19 mouse cellular contexts compared by ENCODE assay signal in genomic region chr19:43887242-43887641, GRCm38 (mm10). TPM values are rescaled to one million over a fixed set of nuclear protein-coding genes. Genes with fewer than 3 reads are reported as not detected.
DNase-seq lines count a peak whose midpoint lies in the region; ATAC-seq and TF ChIP-seq lines count a peak whose summit lies in the region.
"Had no signal": no experiment of that assay in that cellular context is flagged by ENCODE, and none has a peak within 500 bp of the region (broad histone marks: within the 10 kb centered on the region; RNA-seq: fewer than 3 reads in every experiment).

No protein-coding gene starts in this region.

- no peak overlapping the region for H3K27ac ChIP-seq in embryonic facial prominence, embryonic 13.5 days
- H3K27ac ChIP-seq in embryonic facial prominence, embryonic 10.5 days (replicated peaks): no peak overlapping the region
- H3K27ac ChIP-seq in liver, adult 2 months (replicated peaks; ENCODE audit: insufficient read depth, low read depth, low read length): peak overlapping the region; percentile 96
- H3K27ac ChIP-seq in liver, embryonic 11.5 days (ENCODE audit: low read depth, low read length): no peak overlapping the region
- no peak overlapping the region for H3K27ac ChIP-seq in embryonic facial prominence, embryonic 14.5 days (replicated peaks; ENCODE audit: low read depth, low read length)
- no peak overlapping the region for H3K27ac ChIP-seq in stomach, embryonic 16.5 days (ENCODE audit: low read length)
- H3K27ac ChIP-seq: forebrain, embryonic 13.5 days; heart, embryonic 10.5 days; hindbrain, embryonic 13.5 days; lung, embryonic 15.5 days; midbrain, embryonic 13.5 days had no signal

- no peak for TF ChIP-seq POLR2A in liver, adult 2 months (IDR thresholded peaks at IDR 0.05; ENCODE audit: extremely low read depth, insufficient read depth, low read length)

- ATAC-seq in embryonic facial prominence, embryonic 13.5 days (ENCODE audit: insufficient number of reproducible peaks, insufficient read depth, low FRiP score, low TSS enrichment, low read depth): no peak
- no peak for ATAC-seq in liver, embryonic 11.5 days (replicated peaks; ENCODE audit: low FRiP score)
- no peak for ATAC-seq in embryonic facial prominence, embryonic 14.5 days (ENCODE audit: low read depth)
- ATAC-seq in stomach, embryonic 16.5 days (ENCODE audit: insufficient read depth, low FRiP score): no peak
- ATAC-seq: forebrain, embryonic 13.5 days; midbrain, embryonic 13.5 days; Patski had no signal

- H3K4me3 ChIP-seq in embryonic facial prominence, embryonic 13.5 days: no peak overlapping the region
- no peak overlapping the region for H3K4me3 ChIP-seq in embryonic facial prominence, embryonic 10.5 days
- H3K4me3 ChIP-seq in liver, adult 2 months (ENCODE audit: insufficient read depth, low read depth, low read length): peak overlapping the region; percentile 79
- H3K4me3 ChIP-seq in liver, embryonic 11.5 days (ENCODE audit: low read depth, low read length): no peak overlapping the region
- H3K4me3 ChIP-seq in embryonic facial prominence, embryonic 14.5 days (ENCODE audit: low read depth, low read length): no peak overlapping the region
- H3K4me3 ChIP-seq in stomach, embryonic 16.5 days (replicated peaks; ENCODE audit: low read length): peak overlapping the region; percentile 48; the same call in 1 of the 2 replicates
- H3K4me3 ChIP-seq: forebrain, embryonic 13.5 days; heart, embryonic 10.5 days; hindbrain, embryonic 13.5 days; lung, embryonic 15.5 days; midbrain, embryonic 13.5 days had no signal

- 86% methylated on average over 5 of the region's 5 CpGs for WGBS in embryonic facial prominence, embryonic 13.5 days
- WGBS in embryonic facial prominence, embryonic 10.5 days: 80% methylated on average over 5 of the region's 5 CpGs
- 64% methylated on average over 5 of the region's 5 CpGs for WGBS in liver, adult 2 months
- 81% methylated on average over 5 of the region's 5 CpGs for WGBS in liver, embryonic 11.5 days
- 83% methylated on average over 5 of the region's 5 CpGs for WGBS in embryonic facial prominence, embryonic 14.5 days
- 79% methylated on average over 5 of the region's 5 CpGs for WGBS in stomach, embryonic 16.5 days

- peak; percentile 23; the same call in 1 of the 2 replicates for TF ChIP-seq CTCF in liver, adult 2 months (IDR thresholded peaks at IDR 0.05; ENCODE audit: low read depth, low read length)

- no peaks in the 10 kb centered on the region for H3K36me3 ChIP-seq in embryonic facial prominence, embryonic 13.5 days
- H3K36me3 ChIP-seq in embryonic facial prominence, embryonic 10.5 days (replicated peaks): no peaks in the 10 kb centered on the region
- H3K36me3 ChIP-seq in liver, adult 2 months (ENCODE audit: control insufficient read depth, insufficient read depth, low read length): 0 out of 2 replicates have a peak, but pooled peaks cover 3% of the 10 kb centered on the region
- H3K36me3 ChIP-seq in liver, embryonic 11.5 days (ENCODE audit: control insufficient read depth, insufficient read depth, low read length): no peaks in the 10 kb centered on the region
- no peaks in the 10 kb centered on the region for H3K36me3 ChIP-seq in embryonic facial prominence, embryonic 14.5 days (ENCODE audit: control insufficient read depth, insufficient read depth, low read length)
- H3K36me3 ChIP-seq in stomach, embryonic 16.5 days (ENCODE audit: control insufficient read depth, insufficient read depth, low read length): no peaks in the 10 kb centered on the region
- H3K36me3 ChIP-seq: hindbrain, embryonic 13.5 days; lung, embryonic 15.5 days; midbrain, embryonic 13.5 days had no signal

- no peak for DNase-seq in embryonic facial prominence, embryonic 10.5 days (ENCODE audit: low spot score)
- DNase-seq in liver, adult 2 months (ENCODE audit: extremely low read depth, low read depth, low spot score): peak; percentile 68
- no peak for DNase-seq in liver, embryonic 11.5 days (ENCODE audit: low spot score)
- no peak for DNase-seq in embryonic facial prominence, embryonic 14.5 days (ENCODE audit: low spot score)
- DNase-seq in spleen, postnatal 14 days (ENCODE audit: low spot score in 2 of 2): no peak
- DNase-seq in heart, adult 11 months: no peak
- DNase-seq: cerebellum, adult 9-10 months; gastrocnemius, postnatal 25 days; heart, postnatal 14 days; kidney, adult 18-20 months; thymus, postnatal 25 days had no signal

- peak overlapping the region; percentile 35; the same call in 1 of the 2 replicates for H3K4me2 ChIP-seq in embryonic facial prominence, embryonic 13.5 days
- no peak overlapping the region for H3K4me2 ChIP-seq in liver, embryonic 11.5 days
- H3K4me2 ChIP-seq in embryonic facial prominence, embryonic 14.5 days (ENCODE audit: low read depth, low read length): no peak overlapping the region
- peak overlapping the region; percentile 55 for H3K4me2 ChIP-seq in stomach, embryonic 16.5 days (ENCODE audit: low read depth, low read length)
- H3K4me2 ChIP-seq: forebrain, embryonic 13.5 days; hindbrain, embryonic 13.5 days; midbrain, embryonic 13.5 days had no signal

- peaks cover 56% of the 10 kb centered on the region; the same call in 1 of the 2 replicates for H3K79me2 ChIP-seq in liver, adult 2 months (ENCODE audit: control insufficient read depth, insufficient read depth, low read length)

- no peak overlapping the region for H3K9ac ChIP-seq in embryonic facial prominence, embryonic 13.5 days
- peak overlapping the region; percentile 72 for H3K9ac ChIP-seq in liver, adult 2 months (ENCODE audit: low read depth, low read length)
- no peak overlapping the region for H3K9ac ChIP-seq in liver, embryonic 11.5 days (ENCODE audit: low read depth, low read length)
- 0 out of 2 replicates have a peak overlapping the region, but pooled peaks have one; percentile 15 for H3K9ac ChIP-seq in embryonic facial prominence, embryonic 14.5 days (ENCODE audit: low read depth, low read length)
- H3K9ac ChIP-seq in stomach, embryonic 16.5 days (ENCODE audit: low read length): no peak overlapping the region
- H3K9ac ChIP-seq: forebrain, embryonic 13.5 days; hindbrain, embryonic 13.5 days; lung, embryonic 15.5 days; midbrain, embryonic 13.5 days had no signal

- H3K27me3 ChIP-seq in embryonic facial prominence, embryonic 13.5 days: no peaks in the 10 kb centered on the region
- H3K27me3 ChIP-seq in embryonic facial prominence, embryonic 10.5 days (replicated peaks; ENCODE audit: low read depth, poor library complexity, severe bottlenecking): no peaks in the 10 kb centered on the region
- H3K27me3 ChIP-seq in liver, adult 2 months (ENCODE audit: control insufficient read depth, insufficient read depth, low read length): no peaks in the 10 kb centered on the region
- H3K27me3 ChIP-seq in liver, embryonic 11.5 days (replicated peaks; ENCODE audit: control insufficient read depth, insufficient read depth, low read length): no peaks in the 10 kb centered on the region
- H3K27me3 ChIP-seq in embryonic facial prominence, embryonic 14.5 days (replicated peaks; ENCODE audit: control insufficient read depth, insufficient read depth, low read length): no peaks in the 10 kb centered on the region
- H3K27me3 ChIP-seq in stomach, embryonic 16.5 days (ENCODE audit: control insufficient read depth, insufficient read depth, low read length): no peaks in the 10 kb centered on the region
- H3K27me3 ChIP-seq: forebrain, embryonic 13.5 days; hindbrain, embryonic 13.5 days; lung, embryonic 15.5 days; midbrain, embryonic 13.5 days; Patski had no signal

- H3K4me1 ChIP-seq in embryonic facial prominence, embryonic 13.5 days: peaks cover 20% of the 10 kb centered on the region
- H3K4me1 ChIP-seq in embryonic facial prominence, embryonic 10.5 days: peaks cover 42% of the 10 kb centered on the region
- peaks cover 21% of the 10 kb centered on the region for H3K4me1 ChIP-seq in liver, adult 2 months (ENCODE audit: control insufficient read depth, insufficient read depth, low read length)
- peaks cover 10% of the 10 kb centered on the region for H3K4me1 ChIP-seq in liver, embryonic 11.5 days (replicated peaks; ENCODE audit: control insufficient read depth, insufficient read depth, low read length)
- H3K4me1 ChIP-seq in embryonic facial prominence, embryonic 14.5 days (ENCODE audit: control insufficient read depth, insufficient read depth, low read length): peaks cover 13% of the 10 kb centered on the region; the same call in 1 of the 2 replicates
- peaks cover 35% of the 10 kb centered on the region for H3K4me1 ChIP-seq in stomach, embryonic 16.5 days (ENCODE audit: control insufficient read depth, insufficient read depth, low read length)

- H3K9me3 ChIP-seq in embryonic facial prominence, embryonic 13.5 days: no peaks in the 10 kb centered on the region
- no peaks in the 10 kb centered on the region for H3K9me3 ChIP-seq in embryonic facial prominence, embryonic 10.5 days
- H3K9me3 ChIP-seq in liver, embryonic 11.5 days (ENCODE audit: control insufficient read depth, low read length): no peaks in the 10 kb centered on the region
- no peaks in the 10 kb centered on the region for H3K9me3 ChIP-seq in embryonic facial prominence, embryonic 14.5 days (ENCODE audit: control insufficient read depth, low read length)
- H3K9me3 ChIP-seq in stomach, embryonic 16.5 days (replicated peaks; ENCODE audit: control insufficient read depth, low read length): no peaks in the 10 kb centered on the region
- H3K9me3 ChIP-seq: forebrain, embryonic 13.5 days; heart, embryonic 10.5 days; hindbrain, embryonic 13.5 days; lung, embryonic 15.5 days; midbrain, embryonic 13.5 days had no signal

RNA-seq across cellular contexts. Expression of gene Dnmbp, which starts 52.7 kb away (rescaled TPM):
- 19.9 and 20.5 TPM in 2 replicates for polyA plus RNA-seq in embryonic facial prominence, embryonic 13.5 days (2015; fragmentation: Nextera tagmentation; extraction: Ambion mirVana)
- polyA plus RNA-seq in embryonic facial prominence, embryonic 10.5 days (2016; fragmentation: Nextera tagmentation; extraction: Ambion mirVana): 20.4 and 20.8 TPM in 2 replicates
- 23.3 and 24.7 TPM in 2 replicates for total RNA-seq in liver, adult 2 months (2014; rRNA removed)
- polyA plus RNA-seq in liver, adult 2 months (2012; rRNA removed): 15.5 and 15.6 TPM in 2 replicates
- polyA plus RNA-seq in liver, embryonic 11.5 days (2014; fragmentation: Nextera tagmentation; extraction: Ambion mirVana): 7.5 and 8.7 TPM in 2 replicates
- 15.3 and 18.8 TPM in 2 replicates for polyA plus RNA-seq in embryonic facial prominence, embryonic 14.5 days (2014; fragmentation: Nextera tagmentation; extraction: Ambion mirVana)
- polyA plus RNA-seq in stomach, embryonic 16.5 days (2015; fragmentation: Nextera tagmentation; extraction: Ambion mirVana): 25.8 and 27.5 TPM in 2 replicates

Comparison
In these comparisons a context has a peak if more than half of its experiments do, and no peak if none do; other contexts are left out.
1. H3K4me2 ChIP-seq: peak in embryonic facial prominence, embryonic 13.5 days (single experiment) and stomach, embryonic 16.5 days (single experiment); none in liver, embryonic 11.5 days (single experiment) and embryonic facial prominence, embryonic 14.5 days (single experiment).
2. H3K4me3 ChIP-seq: peak in liver, adult 2 months (single experiment) and stomach, embryonic 16.5 days (single experiment); none in embryonic facial prominence, embryonic 13.5 days (single experiment), embryonic facial prominence, embryonic 10.5 days (single experiment), liver, embryonic 11.5 days (single experiment) and embryonic facial prominence, embryonic 14.5 days (single experiment).
3. H3K9ac ChIP-seq: peak in liver, adult 2 months (single experiment) and embryonic facial prominence, embryonic 14.5 days (single experiment); none in embryonic facial prominence, embryonic 13.5 days (single experiment), liver, embryonic 11.5 days (single experiment) and stomach, embryonic 16.5 days (single experiment).